Mouse (Mus musculus) embryonic facial prominence, embryonic 14.5 days (tissue): ENCODE data around the gene Fez1. TPM values are rescaled to one million over a fixed set of nuclear protein-coding genes. Genes with fewer than 3 reads are reported as not detected.

Experiments used
- ATAC-seq: fragments of 200-750 bp; cut with Nextera tagmentation; 2 replicates; pipeline ENCODE4 v1.8.0; 2017; ENCODE audit warnings: low read depth, moderate number of reproducible peaks, moderate TSS enrichment
- DNase-seq: peaks from one replicate; pipeline ENCODE4 v3.0.0-alpha.2; 2015; ENCODE audit warnings: low spot score
- H3K27ac ChIP-seq: fragments of 300-500 bp; sonication (generic); replicated peaks from 2 replicates; pipeline ENCODE4 v1.5.1; 2014; ENCODE audit warnings: low read depth, mild to moderate bottlenecking, low read length, moderate library complexity
- H3K27me3 ChIP-seq: fragments of 300-500 bp; sonication (generic); replicated peaks from 2 replicates; pipeline ENCODE4 v1.6.1; 2014; ENCODE audit warnings: low read length; ENCODE audit not compliant: control insufficient read depth, insufficient read depth
- H3K36me3 ChIP-seq: fragments of 300-500 bp; sonication (generic); 2 replicates; pipeline ENCODE4 v1.6.1; 2014; ENCODE audit warnings: low read length, mixed read lengths; ENCODE audit not compliant: control insufficient read depth, insufficient read depth
- H3K4me1 ChIP-seq: fragments of 300-500 bp; sonication (generic); 2 replicates; pipeline ENCODE4 v1.6.1; 2014; ENCODE audit warnings: antibody characterized with exemption, low read length; ENCODE audit not compliant: control insufficient read depth, insufficient read depth
- H3K4me2 ChIP-seq: fragments of 300-500 bp; sonication (generic); 2 replicates; pipeline ENCODE4 v1.6.1; 2014; ENCODE audit warnings: low read depth, mild to moderate bottlenecking, low read length, moderate library complexity, mixed read lengths
- H3K4me3 ChIP-seq: fragments of 300-500 bp; sonication (generic); 2 replicates; pipeline ENCODE4 v1.5.1; 2014; ENCODE audit warnings: low read depth, mild to moderate bottlenecking, low read length
- H3K9ac ChIP-seq: fragments of 300-500 bp; sonication (generic); 2 replicates; pipeline ENCODE4 v1.6.1; 2014; ENCODE audit warnings: low read depth, mild to moderate bottlenecking, low read length, moderate library complexity, mixed read lengths
- H3K9me3 ChIP-seq: fragments of 300-500 bp; sonication (generic); 2 replicates; pipeline ENCODE4 v1.6.1; 2016; ENCODE audit warnings: low read length; ENCODE audit not compliant: control insufficient read depth
- WGBS: fragments of 180-500 bp; shearing (Covaris S2); extraction: QIAGEN DNeasy Blood & Tissue Kit; methylation state at CpG from one replicate; pipeline ENCODE4 v1.1.7; 2014; 5-methylcytosine and 5-hydroxymethylcytosine counted together
- polyA plus RNA-seq: library from polyadenylated mRNA; unstranded; fragments of >200 nt; fragmentation: Nextera tagmentation; extraction: Ambion mirVana; gene quantifications from 2 replicates; pipeline ENCODE4 v1.2.1, GENCODE M21; 2014

Fez1 gene
- polyA plus RNA-seq, 1 experiment from 2014 or later = 47.7 TPM

DNA sequence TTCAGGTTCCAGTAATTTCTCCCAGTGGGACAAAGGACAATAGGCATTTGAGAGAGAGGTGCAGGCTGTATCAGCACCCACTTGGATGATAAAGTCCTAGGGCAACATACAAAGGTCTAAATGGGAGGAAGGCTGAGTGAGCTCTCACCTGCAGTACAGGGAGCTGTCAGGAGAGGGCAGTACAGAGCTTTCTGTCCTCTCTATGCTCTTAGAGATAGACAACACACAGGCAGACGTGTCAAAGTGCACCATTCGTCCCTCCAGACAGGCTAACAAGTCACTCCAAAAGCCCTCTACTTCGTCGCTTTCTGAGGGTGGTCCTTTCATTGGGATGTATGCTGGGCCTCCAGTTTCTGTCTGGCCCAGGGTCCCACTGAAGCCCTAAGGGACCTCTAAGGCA, 68.9 kb downstream of the Fez1 start:
- H3K4me1 ChIP-seq = no peaks in the 10 kb centered on the region
- DNase-seq (peak; percentile 13), ATAC-seq (no peak)
- peaks cover 6% of the 10 kb centered on the region; the same call in 1 of the 2 replicates for H3K36me3 ChIP-seq
- H3K4me3 ChIP-seq = no peak overlapping the region
- no peak overlapping the region for H3K9ac ChIP-seq
- WGBS = 40% methylated on average over 4 of the region's 4 CpGs
- no peaks in the 10 kb centered on the region for H3K27me3 ChIP-seq
- no peak overlapping the region for H3K4me2 ChIP-seq
- no peak overlapping the region for H3K27ac ChIP-seq
- no peaks in the 10 kb centered on the region for H3K9me3 ChIP-seq

DNA sequence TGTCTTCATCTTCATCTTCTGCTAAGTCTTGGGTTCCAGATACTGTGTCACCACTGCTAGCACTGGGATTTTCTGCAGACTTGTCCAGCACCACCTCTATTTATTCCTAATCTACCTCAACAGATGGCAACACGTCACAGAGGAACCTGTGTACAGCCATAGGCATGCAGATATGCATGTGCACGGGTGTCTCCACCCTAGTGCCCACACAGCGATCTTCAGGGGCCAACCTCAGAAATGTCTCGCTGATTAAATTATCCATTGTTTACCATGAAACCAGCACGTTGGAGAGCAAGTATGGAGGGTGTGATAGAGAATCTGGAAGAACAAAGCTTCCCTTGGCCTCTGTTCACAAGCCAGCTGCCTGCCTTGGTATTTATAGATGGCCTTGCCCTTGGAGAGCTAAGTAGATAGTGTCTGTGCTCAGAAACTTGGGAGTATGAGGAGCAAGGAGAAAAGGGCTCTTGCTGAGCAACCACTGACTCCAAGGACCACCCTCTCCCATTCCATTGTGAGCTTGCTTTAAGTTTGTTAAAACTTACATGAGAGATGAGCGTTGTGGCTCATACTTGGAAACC, 71.8 kb downstream of the Fez1 start:
- H3K4me2 ChIP-seq = no peak overlapping the region
- no peak overlapping the region for H3K4me3 ChIP-seq
- H3K27me3 ChIP-seq = no peaks in the 10 kb centered on the region
- 83% methylated on average over 6 of the region's 6 CpGs for WGBS
- DNase-seq (no peak), ATAC-seq (no peak)
- peaks cover 6% of the 10 kb centered on the region; the same call in 1 of the 2 replicates for H3K36me3 ChIP-seq
- H3K4me1 ChIP-seq = no peaks in the 10 kb centered on the region
- no peaks in the 10 kb centered on the region for H3K9me3 ChIP-seq
- no peak overlapping the region for H3K9ac ChIP-seq
- no peak overlapping the region for H3K27ac ChIP-seq

DNA sequence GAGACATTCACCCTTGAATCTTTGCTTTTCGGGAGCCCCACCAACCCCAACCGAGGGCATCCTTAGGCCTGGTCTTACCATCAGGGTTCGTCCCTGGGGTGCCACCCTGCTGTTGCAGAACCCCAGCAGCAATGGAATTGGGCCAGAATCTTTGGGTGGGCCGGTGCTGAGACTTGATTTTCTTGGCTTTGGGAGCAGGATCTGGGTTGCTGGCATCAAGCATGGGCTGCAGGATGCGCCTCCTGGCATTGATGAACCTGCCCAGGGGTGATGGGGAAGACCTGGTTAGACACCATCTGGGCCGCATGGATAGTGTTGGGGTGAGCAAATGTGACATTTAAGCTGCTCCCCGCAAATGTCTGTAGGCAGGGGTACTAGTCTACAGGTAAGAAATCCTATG, 72.6 kb downstream of the Fez1 start:
- 89% methylated on average over 7 of the region's 7 CpGs for WGBS
- no peak overlapping the region for H3K9ac ChIP-seq
- no peaks in the 10 kb centered on the region for H3K9me3 ChIP-seq

DNA sequence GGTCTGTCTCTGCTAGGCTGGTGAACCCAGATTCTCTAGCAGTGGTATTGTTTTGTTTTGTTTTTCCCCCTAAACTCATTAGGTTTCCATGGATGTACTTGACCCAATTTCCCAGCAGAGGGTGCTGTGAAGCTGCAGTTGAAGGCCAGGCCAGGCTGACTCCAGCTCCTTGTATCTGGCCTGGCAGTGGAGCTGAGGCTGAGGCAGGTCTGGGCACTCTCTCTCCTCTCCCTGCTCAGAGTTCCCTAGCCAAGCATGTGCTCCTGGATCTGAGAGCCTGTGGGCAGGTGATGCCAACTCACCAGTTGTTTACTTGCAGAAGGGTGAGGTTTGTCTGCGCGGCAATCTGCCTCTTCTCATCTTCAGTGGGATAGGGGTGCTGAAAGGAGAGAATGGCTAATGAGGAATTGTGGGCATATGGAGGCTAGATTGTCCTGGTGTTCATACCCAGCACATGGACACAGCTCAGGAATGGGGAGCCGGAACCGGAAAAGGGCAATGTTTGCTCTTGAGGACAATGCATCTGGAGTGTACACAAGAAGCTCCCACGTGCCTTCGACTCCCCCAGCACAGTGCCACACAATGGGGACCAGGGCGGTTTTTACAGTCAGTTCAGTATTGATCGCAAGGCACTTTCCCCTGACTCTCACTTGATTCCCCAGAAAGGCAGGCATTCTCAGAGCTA, 73.5 kb downstream of the Fez1 start:
- Histone ChIP-seq H3K4me2 (no peak overlapping the region), H3K36me3 (peaks cover 6% of the 10 kb centered on the region; the same call in 1 of the 2 replicates), H3K27me3 (no peaks in the 10 kb centered on the region), H3K27ac (no peak overlapping the region), H3K9ac (no peak overlapping the region), H3K9me3 (no peaks in the 10 kb centered on the region), H3K4me3 (no peak overlapping the region), H3K4me1 (no peaks in the 10 kb centered on the region)
- DNase-seq (peak; percentile 56), ATAC-seq (peak; percentile 66)
- WGBS = 80% methylated on average over 8 of the region's 8 CpGs

More for the DNA sequence above, 72.6 kb downstream of the Fez1 start:
- ATAC-seq (no peak), DNase-seq (no peak)
- Histone ChIP-seq H3K4me1 (no peaks in the 10 kb centered on the region), H3K27ac (no peak overlapping the region), H3K4me3 (no peak overlapping the region), H3K36me3 (peaks cover 6% of the 10 kb centered on the region; the same call in 1 of the 2 replicates), H3K4me2 (no peak overlapping the region), H3K27me3 (no peaks in the 10 kb centered on the region)

DNA sequence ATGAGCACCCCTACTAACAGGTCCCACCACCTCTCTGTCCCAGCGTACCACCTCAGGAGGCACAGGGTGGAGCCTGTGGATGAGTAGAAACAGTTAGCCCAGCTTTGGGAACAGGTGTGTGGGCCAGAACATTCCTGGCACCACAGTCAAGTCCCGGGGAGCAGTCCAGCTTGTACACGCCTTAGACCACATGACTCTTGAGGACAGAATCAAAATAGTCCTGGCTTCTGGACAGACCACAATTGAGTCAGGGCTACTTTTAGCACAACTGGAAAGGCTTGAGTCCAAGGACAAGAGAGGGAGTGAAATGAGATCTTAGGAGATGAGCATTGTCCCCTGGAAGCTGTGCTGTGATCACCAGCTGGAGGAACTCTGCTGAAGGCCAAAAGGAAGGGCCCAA, 76.9 kb downstream of the Fez1 start:
- H3K27ac ChIP-seq = no peak overlapping the region
- ATAC-seq (no peak), DNase-seq (no peak)
- H3K36me3 ChIP-seq = peaks cover 6% of the 10 kb centered on the region; the same call in 1 of the 2 replicates
- H3K4me2 ChIP-seq = no peak overlapping the region
- 85% methylated on average over 3 of the region's 3 CpGs for WGBS
- no peaks in the 10 kb centered on the region for H3K4me1 ChIP-seq
- no peaks in the 10 kb centered on the region for H3K9me3 ChIP-seq
- no peak overlapping the region for H3K4me3 ChIP-seq
- no peaks in the 10 kb centered on the region for H3K27me3 ChIP-seq
- no peak overlapping the region for H3K9ac ChIP-seq

DNA sequence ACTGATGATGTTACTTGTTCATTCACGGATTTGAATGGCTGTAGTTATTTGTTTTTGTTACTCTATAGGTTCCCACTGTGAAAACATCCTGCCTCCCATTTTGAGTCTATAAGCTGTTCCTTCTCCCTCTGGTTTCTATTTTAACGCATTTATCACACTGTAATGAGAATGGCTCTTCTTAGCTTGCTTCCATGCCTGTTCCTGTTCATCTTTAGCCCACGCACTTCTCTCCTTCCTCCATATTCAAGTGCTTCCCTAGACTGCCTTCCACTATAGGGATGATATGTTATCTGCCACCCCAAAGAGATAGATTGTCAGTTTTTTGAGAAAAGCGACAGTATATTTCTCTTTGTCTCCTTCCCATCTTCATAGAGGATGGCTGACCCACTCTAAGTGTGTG, 78.8 kb downstream of the Fez1 start:
- Histone ChIP-seq H3K27me3 (no peaks in the 10 kb centered on the region), H3K4me1 (no peaks in the 10 kb centered on the region), H3K27ac (no peak overlapping the region), H3K36me3 (peaks cover 6% of the 10 kb centered on the region; the same call in 1 of the 2 replicates), H3K9ac (no peak overlapping the region), H3K9me3 (no peaks in the 10 kb centered on the region), H3K4me3 (no peak overlapping the region), H3K4me2 (no peak overlapping the region)
- DNase-seq = no peak
- 84% methylated on average over 4 of the region's 4 CpGs for WGBS
- no peak for ATAC-seq

DNA sequence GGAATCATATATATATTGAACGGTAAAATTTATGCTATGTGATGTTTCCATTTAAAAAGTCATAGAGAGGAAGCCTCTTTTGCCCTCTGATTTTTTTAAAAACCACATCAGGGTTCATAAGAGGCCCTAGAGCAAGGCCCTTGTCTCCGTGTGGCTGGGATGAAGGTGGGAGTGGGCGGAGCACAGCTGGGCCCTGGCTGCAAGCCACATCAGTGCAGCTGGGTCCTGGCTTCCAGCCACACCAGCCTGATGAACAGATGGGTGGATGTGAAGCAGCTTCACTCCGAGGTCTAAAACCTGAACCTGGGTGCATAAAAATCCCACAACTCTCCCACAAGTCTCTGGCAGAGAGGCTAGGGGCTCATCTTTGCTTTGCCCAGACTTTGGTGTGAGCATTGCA, 83.8 kb downstream of the Fez1 start:
- H3K27ac ChIP-seq = no peak overlapping the region
- no peak overlapping the region for H3K4me3 ChIP-seq
- H3K36me3 ChIP-seq = peaks cover 6% of the 10 kb centered on the region; the same call in 1 of the 2 replicates
- H3K4me1 ChIP-seq = no peaks in the 10 kb centered on the region
- H3K9me3 ChIP-seq = no peaks in the 10 kb centered on the region
- 51% methylated on average over 4 of the region's 4 CpGs for WGBS
- ATAC-seq (peak; percentile 55; the same call in 1 of the 2 replicates), DNase-seq (peak; percentile 29)
- H3K27me3 ChIP-seq = no peaks in the 10 kb centered on the region
- H3K9ac ChIP-seq = no peak overlapping the region
- no peak overlapping the region for H3K4me2 ChIP-seq

DNA sequence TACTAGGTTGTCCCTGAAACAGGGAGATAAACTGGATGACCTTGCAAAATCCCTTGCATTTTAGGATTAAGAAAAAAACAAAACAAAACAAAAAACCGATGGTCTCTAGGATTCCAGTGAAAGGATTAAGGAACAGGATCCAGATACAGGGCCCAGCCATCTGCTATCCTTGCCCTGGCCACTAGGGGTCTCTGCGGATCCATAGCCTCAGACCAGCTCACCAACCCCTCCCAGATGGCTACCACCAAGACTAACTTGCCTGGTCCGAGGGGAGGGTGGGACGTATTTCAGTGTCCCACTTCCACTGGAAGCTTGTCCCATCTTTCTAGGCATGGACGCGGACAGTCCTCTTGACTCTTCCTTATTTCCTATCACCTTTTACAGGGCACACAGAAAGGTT, 94.7 kb downstream of the Fez1 start:
- H3K4me3 ChIP-seq = no peak overlapping the region
- H3K27me3 ChIP-seq = no peaks in the 10 kb centered on the region
- peak overlapping the region; percentile 31 for H3K4me2 ChIP-seq
- peak; percentile 58; the same call in 1 of the 2 replicates for ATAC-seq
- no peaks in the 10 kb centered on the region for H3K9me3 ChIP-seq
- 0 out of 2 replicates have a peak overlapping the region, but pooled peaks have one; percentile 43 for H3K9ac ChIP-seq
- H3K36me3 ChIP-seq = no peaks in the 10 kb centered on the region
- peak; percentile 72 for DNase-seq
- WGBS = under 1% methylated on average over 6 of the region's 6 CpGs
- H3K27ac ChIP-seq = peak overlapping the region; percentile 74
- H3K4me1 ChIP-seq = peaks cover 11% of the 10 kb centered on the region
